In genomic region chr17:79948591-79949475, GRCm38 (mm10) we compare ENCODE assay signal across 8 mouse cellular contexts. TPM values are rescaled to one million over a fixed set of nuclear protein-coding genes. Genes with fewer than 3 reads are reported as not detected.
DNase-seq lines count a peak whose midpoint lies in the region; ATAC-seq and TF ChIP-seq lines count a peak whose summit lies in the region.

No protein-coding gene starts in this region.

- H3K4me2 ChIP-seq in heart, embryonic 14.5 days (ENCODE audit: low read length), result 0 out of 2 replicates have a peak overlapping the region, but pooled peaks have one; percentile 23
- no peak overlapping the region; the same call in 1 of the 2 replicates for H3K4me2 ChIP-seq in hindbrain, embryonic 13.5 days
- H3K4me2 ChIP-seq in midbrain, postnatal 0 days (ENCODE audit: low read depth, low read length, poor library complexity, severe bottlenecking), result no peak overlapping the region

- TF ChIP-seq CTCF in midbrain, postnatal 0 days (IDR thresholded peaks at IDR 0.05), result no peak
- TF ChIP-seq CTCF in lung, adult 2 months (IDR thresholded peaks at IDR 0.05; ENCODE audit: insufficient read depth, low read length), result no peak

- no peaks in the 10 kb centered on the region for H3K36me3 ChIP-seq in heart, embryonic 14.5 days (ENCODE audit: control insufficient read depth, insufficient read depth, low read length)
- H3K36me3 ChIP-seq in hindbrain, embryonic 13.5 days, result no peaks in the 10 kb centered on the region
- H3K36me3 ChIP-seq in midbrain, postnatal 0 days (ENCODE audit: insufficient read depth, low read length), result no peaks in the 10 kb centered on the region

- H3K4me3 ChIP-seq in heart, embryonic 14.5 days (ENCODE audit: control insufficient read depth in 1 of 2, insufficient read depth in 1 of 2, low read depth in 1 of 2, low read length in 2 of 2), result no peak overlapping the region
- H3K4me3 ChIP-seq in hindbrain, embryonic 13.5 days, result no peak overlapping the region
- H3K4me3 ChIP-seq in midbrain, postnatal 0 days (ENCODE audit: low read depth, low read length), result no peak overlapping the region
- H3K4me3 ChIP-seq in lung, adult 2 months (replicated peaks; ENCODE audit: extremely low read depth, low read depth, low read length), result no peak overlapping the region

- H3K27me3 ChIP-seq in heart, embryonic 14.5 days (ENCODE audit: control insufficient read depth, insufficient read depth, low read length), result no peaks in the 10 kb centered on the region
- no peaks in the 10 kb centered on the region for H3K27me3 ChIP-seq in hindbrain, embryonic 13.5 days
- H3K27me3 ChIP-seq in midbrain, postnatal 0 days (ENCODE audit: insufficient read depth, low read length), result no peaks in the 10 kb centered on the region

- ATAC-seq in heart, embryonic 14.5 days (ENCODE audit: insufficient number of reproducible peaks, insufficient read depth, low FRiP score, low read depth), result no peak
- ATAC-seq in hindbrain, embryonic 13.5 days (ENCODE audit: low FRiP score), result peak; percentile 47
- peak; percentile 34; the same call in 1 of the 2 replicates for ATAC-seq in midbrain, postnatal 0 days (ENCODE audit: low FRiP score)

- no peak overlapping the region for H3K9ac ChIP-seq in heart, embryonic 14.5 days (ENCODE audit: low read length)
- H3K9ac ChIP-seq in hindbrain, embryonic 13.5 days, result no peak overlapping the region
- H3K9ac ChIP-seq in midbrain, postnatal 0 days (replicated peaks; ENCODE audit: low read length, poor library complexity, severe bottlenecking), result no peak overlapping the region

- DNase-seq in heart, postnatal 25 days (ENCODE audit: low spot score), result no peak
- peak; percentile 71 for DNase-seq in brain, embryonic 18.5 days (ENCODE audit: low read depth, low spot score)
- DNase-seq in midbrain, postnatal 0 days (ENCODE audit: low spot score), result peak; percentile 87
- no peak for DNase-seq in spleen, postnatal 14 days (ENCODE audit: low spot score in 2 of 2)
- DNase-seq in lung, adult 2 months, result no peak
- DNase-seq in adrenal gland, adult 8-10 months, result no peak

- WGBS in heart, embryonic 14.5 days, result 59% methylated on average over 11 of the region's 11 CpGs
- 39% methylated on average over 11 of the region's 11 CpGs for WGBS in hindbrain, embryonic 13.5 days
- WGBS in midbrain, postnatal 0 days, result 34% methylated on average over 11 of the region's 11 CpGs
- WGBS in lung, adult 2 months, result 60% methylated on average over 11 of the region's 11 CpGs

- no peak overlapping the region for H3K27ac ChIP-seq in heart, embryonic 14.5 days (replicated peaks in 1 of 2; ENCODE audit: control insufficient read depth in 1 of 2, insufficient read depth in 1 of 2, low read depth in 2 of 2, low read length in 2 of 2)
- H3K27ac ChIP-seq in hindbrain, embryonic 13.5 days, result no peak overlapping the region; the same call in 1 of the 2 replicates
- H3K27ac ChIP-seq in midbrain, postnatal 0 days (ENCODE audit: low read depth, low read length), result peak overlapping the region; percentile 62

- intact Hi-C loops in heart, postnatal 25 days (cut with DNase I), result no loop called here

- H3K4me1 ChIP-seq in heart, embryonic 14.5 days (ENCODE audit: control insufficient read depth in 2 of 2, insufficient read depth in 2 of 2, low read length in 2 of 2), result peaks cover 10 to 15% of the 10 kb centered on the region in 2 experiments
- peaks cover 13% of the 10 kb centered on the region; the same call in 1 of the 2 replicates for H3K4me1 ChIP-seq in hindbrain, embryonic 13.5 days (replicated peaks)
- peaks cover 4% of the 10 kb centered on the region; the same call in 1 of the 2 replicates for H3K4me1 ChIP-seq in midbrain, postnatal 0 days (ENCODE audit: insufficient read depth, low read length)
- peaks cover 4% of the 10 kb centered on the region for H3K4me1 ChIP-seq in lung, adult 2 months (ENCODE audit: control insufficient read depth, insufficient read depth, low read length)

- H3K9me3 ChIP-seq in heart, embryonic 14.5 days (ENCODE audit: control insufficient read depth, low read length), result no peaks in the 10 kb centered on the region
- H3K9me3 ChIP-seq in hindbrain, embryonic 13.5 days, result no peaks in the 10 kb centered on the region
- H3K9me3 ChIP-seq in midbrain, postnatal 0 days (ENCODE audit: low read length), result no peaks in the 10 kb centered on the region

- no peak for TF ChIP-seq POLR2A in lung, adult 2 months (IDR thresholded peaks at IDR 0.05; ENCODE audit: borderline replicate concordance, extremely low read depth, low read depth, low read length)

RNA-seq across cellular contexts. Expression of gene Atl2, which starts 52.9 kb away (rescaled TPM):
- polyA plus RNA-seq in heart, embryonic 14.5 days (2014; fragmentation: Nextera tagmentation; extraction: Ambion mirVana), result 26.7 and 26.9 TPM in 2 replicates
- total RNA-seq in heart, postnatal 25 days (2021), result 10 to 100 TPM; 27.8 to 34.0 TPM
- polyA plus RNA-seq in hindbrain, embryonic 13.5 days (2015; fragmentation: Nextera tagmentation; extraction: Ambion mirVana), result 34.2 and 35.4 TPM in 2 replicates
- total RNA-seq in midbrain, postnatal 0 days (2014; rRNA removed), result 31.0 and 39.0 TPM in 2 replicates
- polyA plus RNA-seq in midbrain, postnatal 0 days (2015; fragmentation: Nextera tagmentation; extraction: Ambion mirVana), result 29.4 and 30.5 TPM in 2 replicates
- 8.0 and 10.7 TPM in 2 replicates for polyA plus RNA-seq in lung, adult 2 months (2012; rRNA removed)
- total RNA-seq in adrenal gland, adult 8-10 months (2022), result 10 to 100 TPM; 44.4 to 79.1 (median 59.9) TPM

Comparison
In these comparisons a context has a peak if more than half of its experiments do, and no peak if none do; other contexts are left out.
1. DNase-seq: peak in brain, embryonic 18.5 days (single experiment) and midbrain, postnatal 0 days (single experiment); none in heart, postnatal 25 days (single experiment), spleen, postnatal 14 days (0 of 2), lung, adult 2 months (single experiment) and adrenal gland, adult 8-10 months (single experiment).